Mouse (Mus musculus) ES-Bruce4 (cell line): ENCODE measurements at regions not wholly inside any gene's neighbourhood (a gene's known extent, or its start where the extent isn't known, plus 50 kb on each side); places are given as distances from the start of the nearest gene placed in this dataset.
"Not testable (repeated sequence)": the region's sequence is repeated elsewhere in the genome, so short reads cannot be mapped to it uniquely, and the experiment has no call there.

ENCODE experiments used
- H3K27ac ChIP-seq: 2 replicates; pipeline ENCODE4 v1.5.1; 2012; ENCODE audit warnings: low read length, inconsistent platforms; ENCODE audit not compliant: insufficient read depth
- H3K27me3 ChIP-seq: 2 replicates; pipeline ENCODE4 v1.6.1; 2012; ENCODE audit warnings: mild to moderate bottlenecking, low read length, inconsistent platforms; ENCODE audit not compliant: control insufficient read depth, poor library complexity, insufficient read depth, severe bottlenecking
- H3K36me3 ChIP-seq: 2 replicates; pipeline ENCODE4 v1.6.1; 2012; ENCODE audit warnings: inconsistent platforms, mild to moderate bottlenecking, low read length, moderate library complexity; ENCODE audit not compliant: control insufficient read depth, poor library complexity, insufficient read depth, severe bottlenecking
- H3K4me1 ChIP-seq: one replicate; pipeline ENCODE4 v1.8.1; 2011; ENCODE audit warnings: low read length; ENCODE audit not compliant: control insufficient read depth, insufficient read depth
- H3K4me3 ChIP-seq: 2 replicates; pipeline ENCODE4 v1.5.1; 2011; ENCODE audit warnings: low read depth, mild to moderate bottlenecking, low read length
- H3K9ac ChIP-seq: 2 replicates; pipeline ENCODE4 v1.6.1; 2012; ENCODE audit warnings: low read depth, mild to moderate bottlenecking, inconsistent platforms; ENCODE audit not compliant: poor library complexity, severe bottlenecking
- H3K9me3 ChIP-seq: replicated peaks from 2 replicates; pipeline ENCODE4 v1.6.1; 2012; ENCODE audit warnings: mild to moderate bottlenecking, low read length, inconsistent platforms; ENCODE audit not compliant: control insufficient read depth, poor library complexity, insufficient read depth, severe bottlenecking
- CTCF ChIP-seq: IDR thresholded peaks from one replicate; pipeline ENCODE4 v1.8.1; 2011; ENCODE audit warnings: low read depth, low read length
- EP300 ChIP-seq: IDR thresholded peaks from 2 replicates; pipeline ENCODE4 v1.6.1; 2011; ENCODE audit warnings: low read depth, low read length; ENCODE audit not compliant: insufficient read depth
- POLR2A ChIP-seq: IDR thresholded peaks from one replicate; pipeline ENCODE4 v1.8.1; 2011; ENCODE audit warnings: low read length; ENCODE audit not compliant: insufficient read depth

GRCm38 (mm10) chr12:67620137-67620910 lies 398.0 kb upstream of the Mdga2 start:
- not testable (repeated sequence) for H3K9ac ChIP-seq, H3K9me3 ChIP-seq, H3K36me3 ChIP-seq, H3K4me3 ChIP-seq, H3K27me3 ChIP-seq, H3K4me1 ChIP-seq
- TF ChIP-seq EP300, result 0 out of 2 replicates have a peak, but pooled peaks have one; percentile 30
- H3K27ac ChIP-seq, result 0 out of 2 replicates have a peak overlapping the region, but pooled peaks have one; percentile 51

DNA sequence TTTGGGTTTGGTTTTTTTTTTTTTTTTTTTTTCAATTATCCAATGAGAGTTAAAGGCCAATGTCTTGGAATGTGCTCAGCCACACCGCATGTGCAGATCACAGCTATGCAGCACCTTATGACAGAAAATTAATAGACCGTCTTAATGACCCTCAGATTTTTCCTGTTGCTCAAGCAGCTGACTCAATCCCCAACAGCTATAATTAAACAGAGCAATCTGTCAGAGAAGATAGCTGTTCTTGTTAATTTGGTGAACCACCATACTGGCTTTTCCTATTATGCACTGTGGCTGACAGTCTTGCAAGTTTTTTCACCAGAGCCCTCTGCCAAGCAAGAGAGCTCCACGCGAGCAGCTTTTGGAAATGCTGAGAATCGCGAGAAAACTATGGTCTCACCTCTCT lies 395.9 kb upstream of the Mdga2 start:
- TF ChIP-seq CTCF (no peak), POLR2A (no peak), EP300 (no peak)
- H3K9ac ChIP-seq, result no peak overlapping the region
- no peaks in the 10 kb centered on the region for H3K36me3 ChIP-seq
- no peaks in the 10 kb centered on the region for H3K27me3 ChIP-seq
- no peaks in the 10 kb centered on the region for H3K9me3 ChIP-seq
- no peak overlapping the region for H3K27ac ChIP-seq
- no peak overlapping the region for H3K4me3 ChIP-seq
- H3K4me1 ChIP-seq, result no peaks in the 10 kb centered on the region

- Histone ChIP-seq H3K36me3 (no peaks in the 10 kb centered on the region), H3K27ac (no peak overlapping the region), H3K4me1 (no peaks in the 10 kb centered on the region), H3K9ac (no peak overlapping the region), H3K9me3 (no peaks in the 10 kb centered on the region), H3K27me3 (no peaks in the 10 kb centered on the region), H3K4me3 (no peak overlapping the region)
- TF ChIP-seq POLR2A, result no peak
- no peak for TF ChIP-seq CTCF
- TF ChIP-seq EP300, result no peak
Observed at GRCm38 (mm10) chr12:67598927-67599326, 376.6 kb upstream of the Mdga2 start.
